Mouse (Mus musculus): ENCODE results near the gene Gm26938. TPM values are rescaled to one million over a fixed set of nuclear protein-coding genes. Genes with fewer than 3 reads are reported as not detected.

The Gm26938 gene
- not detected for polyA plus RNA-seq (2014; fragmentation: Illumina TruSeq; extraction: RNeasy Lipid Tissue Mini Kit (QIAGEN cat#74804); ENCODE audit: low read depth, low replicate concordance)

DNA sequence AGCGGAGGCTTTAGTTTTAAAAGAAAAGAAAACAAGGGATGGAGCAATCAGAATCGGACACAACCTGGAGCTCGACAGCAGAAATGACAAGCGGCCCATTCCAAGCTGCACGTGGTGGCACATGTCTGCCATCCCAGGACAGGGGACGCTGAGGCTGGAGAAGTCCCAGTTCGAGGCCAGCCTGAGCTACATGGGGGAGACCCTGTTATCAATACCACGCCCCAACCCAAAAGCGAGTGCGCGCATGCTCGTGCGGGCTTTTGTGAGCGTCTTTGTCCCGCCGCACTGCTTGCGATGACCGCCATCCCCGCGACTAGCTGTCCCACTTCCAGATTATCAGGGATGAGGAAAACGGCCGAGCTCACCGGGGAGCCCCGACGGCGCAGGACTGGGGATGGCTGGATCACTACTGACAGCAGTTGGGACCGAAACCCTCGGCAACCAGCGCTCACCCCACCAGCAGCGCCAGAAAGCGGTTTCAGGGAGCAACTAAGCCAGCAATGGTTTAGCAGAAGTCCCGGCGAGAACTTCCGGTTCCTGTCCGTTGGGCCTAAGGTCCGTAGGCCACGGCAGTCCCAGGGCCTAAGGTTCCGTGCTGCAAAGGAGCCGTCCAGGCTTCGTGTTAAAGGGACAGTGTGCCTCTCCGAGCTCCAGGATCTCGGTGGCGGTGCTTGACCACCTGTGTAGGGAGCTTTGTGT is at the start of gene Gm26938, which contains the start of gene Psmg3:
Gene Gm26938, minus strand, starts transcription at position 51 of the 699 bp plus-strand sequence.
Gene Psmg3, minus strand, starts transcription at position 529 of the 699 bp plus-strand sequence.

GRCm38 (mm10) chr5:139819538-139820181 is 6.5 kb downstream of the Gm26938 start, which contains the start of gene Tmem184a:
TSS of gene Tmem184a (minus strand) at chr5:139819917.

DNA sequence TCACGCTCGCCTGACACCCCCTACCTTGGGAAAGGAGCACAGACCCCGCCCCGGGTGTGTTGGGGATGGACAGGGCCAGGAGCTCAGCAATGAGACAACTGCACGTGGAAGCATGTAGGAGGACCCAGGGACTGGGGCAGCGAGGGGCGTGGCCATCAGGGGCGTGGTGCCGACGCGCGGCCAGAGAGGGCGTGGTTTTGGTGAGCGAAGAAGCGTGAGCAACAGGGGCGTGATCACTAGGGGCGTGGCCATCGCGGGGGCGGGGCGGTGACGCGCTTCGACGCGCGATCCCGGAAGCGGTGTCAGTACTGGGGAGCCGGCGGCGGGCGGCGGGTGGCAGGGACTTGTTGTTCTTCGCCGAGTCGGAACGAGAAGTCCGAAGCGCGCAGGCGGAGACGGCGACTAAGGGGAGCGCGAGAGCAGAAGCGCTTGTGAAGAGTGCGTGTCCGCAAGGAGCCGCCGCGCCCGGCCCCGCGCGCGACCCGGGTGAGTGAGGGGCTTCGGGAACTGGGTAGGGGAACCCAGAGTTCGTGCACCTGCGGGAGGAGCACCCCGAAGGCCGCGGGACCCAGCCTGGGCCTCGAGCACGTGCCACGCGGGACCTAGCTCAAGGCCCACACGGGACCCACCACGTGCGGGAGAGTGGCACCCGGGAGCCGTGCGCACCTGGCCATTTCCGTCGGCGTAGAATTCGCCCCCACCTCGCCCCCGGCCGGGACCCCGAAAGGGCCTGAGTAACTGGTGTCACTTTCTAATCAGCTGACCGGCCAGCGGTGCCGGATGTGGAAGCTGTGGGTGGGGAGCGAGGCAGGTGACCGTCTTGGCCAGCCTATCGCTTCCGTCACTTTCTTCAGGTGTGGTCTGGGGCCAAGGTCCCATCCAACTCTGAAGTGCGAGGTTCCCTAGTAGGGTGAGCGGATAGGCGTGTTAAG is 34.7 kb downstream of the Gm26938 start, which contains the start of gene Mafk:
Gene Mafk, plus strand, starts transcription at position 287 of the 932 bp plus-strand sequence.

GRCm38 (mm10) chr5:139775216-139775926 is 50.8 kb downstream of the Gm26938 start, which contains the start of gene Ints1:
TSS of gene Ints1 (minus strand) at chr5:139775674.

Other genes starting within 250 kb of the Gm26938 start
- gene Micall2, start 90.1 kb downstream of the Gm26938 start, polyA plus RNA-seq (2014; fragmentation: Illumina TruSeq; extraction: RNeasy Lipid Tissue Mini Kit (QIAGEN cat#74804); ENCODE audit: low read depth, low replicate concordance) = 6.5 TPM
- 38.7 TPM for gene Ints1, start 50.7 kb downstream of the Gm26938 start, polyA plus RNA-seq (2014; fragmentation: Illumina TruSeq; extraction: RNeasy Lipid Tissue Mini Kit (QIAGEN cat#74804); ENCODE audit: low read depth, low replicate concordance)
- 15.6 TPM for gene Mafk, start 34.9 kb downstream of the Gm26938 start, polyA plus RNA-seq (2014; fragmentation: Illumina TruSeq; extraction: RNeasy Lipid Tissue Mini Kit (QIAGEN cat#74804); ENCODE audit: low read depth, low replicate concordance)
- 13.7 TPM for gene Tmem184a, start 6.5 kb downstream of the Gm26938 start, polyA plus RNA-seq (2014; fragmentation: Illumina TruSeq; extraction: RNeasy Lipid Tissue Mini Kit (QIAGEN cat#74804); ENCODE audit: low read depth, low replicate concordance)
- gene Psmg3, start 478 bp upstream of the Gm26938 start, polyA plus RNA-seq (2014; fragmentation: Illumina TruSeq; extraction: RNeasy Lipid Tissue Mini Kit (QIAGEN cat#74804); ENCODE audit: low read depth, low replicate concordance) = 17.3 TPM
- 0.88 TPM for gene Elfn1, start 81.5 kb upstream of the Gm26938 start, polyA plus RNA-seq (2014; fragmentation: Illumina TruSeq; extraction: RNeasy Lipid Tissue Mini Kit (QIAGEN cat#74804); ENCODE audit: low read depth, low replicate concordance)